Mouse (Mus musculus) frontal cortex, adult 2 months (tissue): ENCODE measurements around the gene Ddah1. TPM values are rescaled to one million over a fixed set of nuclear protein-coding genes. Genes with fewer than 3 reads are reported as not detected.
"Not testable (repeated sequence)": the region's sequence is repeated elsewhere in the genome, so short reads cannot be mapped to it uniquely, and the experiment has no call there.

Experiments used
- DNase-seq, 2 experiments: peaks; one replicate each; pipeline ENCODE4 v3.0.0; 2022; ENCODE audit warnings: low spot score in 1 of 2; ENCODE audit errors: extremely low spot score in 1 of 2
- polyA plus RNA-seq: library from polyadenylated mRNA; depleted of rRNA; stranded (reverse); fragments of >200 nt; gene quantifications from 2 replicates; pipeline ENCODE4 v1.2.3, GENCODE M21; 2012

Gene Ddah1
- polyA plus RNA-seq, 1 experiment: 90.1 TPM

DNA sequence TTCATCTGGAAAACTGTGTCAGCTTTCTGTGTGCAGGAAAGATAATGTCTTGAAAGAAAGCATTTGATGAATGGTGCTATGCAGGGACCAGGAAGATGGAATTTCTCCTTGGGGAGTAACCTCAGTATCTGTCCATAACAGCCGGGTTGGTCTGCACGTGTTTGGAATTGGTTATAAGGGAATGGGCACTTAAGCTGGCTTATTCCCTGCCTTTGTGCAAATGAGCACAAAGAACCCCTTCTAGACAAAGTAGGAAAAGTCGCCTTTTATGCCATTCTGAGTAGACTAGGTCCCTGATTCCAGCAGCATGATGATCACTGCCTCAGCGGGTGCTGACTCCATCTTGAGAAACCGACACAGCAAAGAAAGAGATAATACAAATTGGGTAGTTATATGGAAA, 96.0 kb downstream of the Ddah1 start:
- no peak for DNase-seq

DNA sequence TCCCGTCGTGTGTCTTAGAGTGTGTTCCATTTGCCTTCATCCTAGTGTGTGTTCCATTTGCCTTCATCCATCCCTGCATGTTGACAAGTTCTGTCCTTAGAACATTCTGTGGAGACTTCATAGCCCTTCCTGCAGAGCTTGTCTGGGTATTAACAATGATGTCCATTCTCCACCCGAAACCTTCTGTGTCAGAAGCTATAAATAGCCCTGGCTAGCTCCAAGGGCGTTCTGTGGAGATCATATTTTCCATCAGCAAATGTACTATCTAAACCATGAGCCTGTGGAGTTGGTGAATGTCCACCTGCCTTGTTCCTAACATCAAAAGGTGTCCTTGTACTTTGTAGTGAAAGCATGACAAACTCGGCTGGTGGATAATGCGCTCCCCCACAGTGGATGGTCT, 96.8 kb downstream of the Ddah1 start:
- no peak for DNase-seq

- no peak for DNase-seq
Observed at GRCm38 (mm10) chr3:145858388-145858787, 99.9 kb downstream of the Ddah1 start.

GRCm38 (mm10) chr3:145862521-145862920, 104.0 kb downstream of the Ddah1 start:
- no peak for DNase-seq

- no peak for DNase-seq
Observed at GRCm38 (mm10) chr3:145864033-145864712, 105.7 kb downstream of the Ddah1 start.

- no peak for DNase-seq
Observed at GRCm38 (mm10) chr3:145864713-145865233, 106.3 kb downstream of the Ddah1 start.

DNA sequence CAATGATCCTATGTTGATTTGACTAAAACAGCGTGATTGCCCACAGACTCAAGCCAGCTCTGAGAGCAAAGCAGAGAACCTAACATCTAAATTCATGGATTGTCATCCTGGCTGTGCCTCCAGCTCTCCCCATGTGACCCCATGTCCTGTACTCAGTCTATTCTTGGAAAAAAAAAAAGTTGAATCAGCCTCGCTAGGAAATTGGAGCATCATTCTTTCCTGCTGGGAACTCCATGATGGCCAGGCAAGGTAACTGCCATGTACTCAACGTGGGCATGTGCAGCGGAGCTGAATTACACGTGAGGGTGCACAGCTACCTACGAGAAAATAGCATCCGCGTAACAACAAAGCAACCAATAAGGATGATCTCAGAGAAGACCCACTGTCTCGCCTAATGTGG, 114.2 kb downstream of the Ddah1 start:
- no peak for DNase-seq

- DNase-seq: no peak
Observed at GRCm38 (mm10) chr3:145873271-145873670, 114.8 kb downstream of the Ddah1 start.

DNA sequence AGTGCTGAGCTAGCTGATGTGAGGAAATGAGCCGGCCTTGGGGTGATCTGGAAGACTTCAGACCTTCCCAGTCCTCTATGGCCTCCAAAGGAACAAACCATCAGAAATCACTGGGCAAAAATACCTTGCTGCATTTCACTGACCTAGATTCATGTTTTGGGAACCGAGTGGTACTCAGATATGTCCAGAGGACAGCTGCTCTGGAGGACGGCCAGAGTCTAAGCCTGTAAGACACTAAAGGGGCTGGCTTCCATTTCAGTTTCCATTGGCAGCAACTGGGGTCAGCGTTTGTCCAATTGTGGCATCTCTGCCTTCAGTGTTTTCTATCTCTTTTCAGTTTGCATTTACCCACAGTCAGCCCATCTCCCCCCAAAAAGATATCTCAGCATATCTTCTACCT, 115.7 kb downstream of the Ddah1 start:
- DNase-seq: no peak

GRCm38 (mm10) chr3:145876120-145876519, 117.6 kb downstream of the Ddah1 start:
- DNase-seq: no peak

DNA sequence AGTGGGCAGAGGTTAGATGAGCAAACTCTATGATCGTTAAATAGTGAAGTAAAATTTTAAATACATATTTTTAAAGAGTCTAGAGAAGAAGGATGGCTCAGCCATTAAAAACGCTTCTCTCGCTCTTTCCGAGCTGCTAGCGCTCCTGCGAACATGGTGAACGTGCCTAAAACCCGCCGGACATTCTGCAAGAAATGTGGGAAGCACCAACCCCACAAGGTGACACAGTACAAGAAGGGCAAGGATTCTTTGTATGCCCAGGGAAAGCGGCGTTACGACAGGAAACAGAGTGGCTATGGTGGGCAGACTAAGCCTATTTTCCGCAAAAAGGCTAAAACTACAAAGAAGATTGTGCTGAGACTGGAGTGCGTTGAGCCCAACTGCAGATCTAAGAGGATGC, 120.4 kb downstream of the Ddah1 start:
- not testable (repeated sequence) for DNase-seq

DNA sequence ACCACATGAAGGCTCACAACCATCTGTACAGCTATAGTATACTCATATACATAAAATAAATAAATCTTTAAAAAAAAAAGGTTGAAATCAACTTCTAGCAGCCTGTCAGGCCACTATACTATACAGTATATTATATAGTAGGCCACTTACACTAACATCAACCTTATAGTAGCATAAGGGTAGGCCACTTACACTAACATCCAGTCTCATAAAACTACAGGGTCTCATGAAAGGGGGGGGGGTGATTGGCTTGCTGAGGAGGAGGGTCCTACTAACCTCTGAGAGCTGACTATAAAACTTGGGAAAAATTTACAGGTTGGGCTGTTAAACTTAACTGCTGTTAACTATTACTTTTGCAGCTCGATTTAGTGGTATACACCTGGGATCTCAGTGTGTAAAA, 121.9 kb downstream of the Ddah1 start:
- DNase-seq: no peak

DNA sequence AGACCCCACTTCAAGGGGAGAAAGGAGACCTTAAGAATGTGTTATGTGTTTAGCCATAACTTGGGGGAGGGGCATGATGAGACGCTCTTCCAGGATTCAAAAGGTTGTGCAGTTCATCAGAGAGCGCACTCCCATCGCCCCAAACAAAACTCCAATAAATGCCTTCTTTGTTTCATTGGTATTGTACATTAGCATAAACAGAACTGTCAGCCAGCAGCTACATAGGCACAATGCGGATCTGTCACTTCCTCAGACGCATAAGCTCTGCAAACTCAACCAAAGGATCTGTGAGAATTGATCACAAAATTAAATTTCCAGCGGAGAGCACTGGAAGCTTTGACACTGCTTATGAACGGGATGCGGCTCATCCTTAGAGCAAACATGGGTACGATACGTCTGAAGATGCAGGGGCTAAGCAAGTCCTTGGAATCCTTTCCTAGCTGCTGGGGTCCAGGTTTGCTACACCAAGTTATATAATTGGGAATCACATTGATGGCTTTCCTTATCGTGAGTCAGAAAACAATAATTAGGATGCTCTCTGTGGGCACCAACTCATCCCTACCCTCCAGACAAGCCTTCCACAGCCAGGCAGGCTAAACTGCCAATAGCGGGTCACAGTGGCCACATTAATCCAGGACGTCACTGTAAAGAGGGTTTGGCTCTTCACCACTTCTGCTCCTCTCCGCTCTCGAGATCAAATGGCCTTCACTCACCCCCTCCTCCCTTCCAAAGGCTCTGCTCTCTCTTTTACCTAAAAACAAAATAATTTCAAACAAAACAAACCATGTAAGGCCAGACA, 123.8 kb downstream of the Ddah1 start:
- no peak for DNase-seq

GRCm38 (mm10) chr3:145883233-145883632, 124.8 kb downstream of the Ddah1 start:
- DNase-seq: no peak

DNA sequence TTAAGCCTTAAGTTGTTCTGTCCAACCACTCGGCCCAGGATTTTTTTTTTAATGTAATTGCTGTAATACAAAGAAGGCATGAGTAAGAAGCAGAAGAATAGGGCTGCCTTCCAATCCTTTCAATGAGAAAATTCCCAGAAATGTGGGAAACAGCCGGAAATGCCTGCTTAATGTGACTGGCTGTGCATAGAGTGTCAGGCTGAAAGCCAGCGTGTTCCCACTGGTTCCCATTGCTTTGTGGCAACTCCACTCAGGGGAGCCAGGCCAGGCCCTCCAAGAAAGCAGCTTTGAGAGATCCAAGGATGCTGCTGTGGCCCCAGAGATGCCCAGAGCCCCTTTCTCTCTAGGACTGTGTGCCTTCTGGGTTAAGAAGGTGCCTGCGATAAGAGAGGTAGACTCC, 126.9 kb downstream of the Ddah1 start:
- peak; percentile 20 to 40 for DNase-seq

DNA sequence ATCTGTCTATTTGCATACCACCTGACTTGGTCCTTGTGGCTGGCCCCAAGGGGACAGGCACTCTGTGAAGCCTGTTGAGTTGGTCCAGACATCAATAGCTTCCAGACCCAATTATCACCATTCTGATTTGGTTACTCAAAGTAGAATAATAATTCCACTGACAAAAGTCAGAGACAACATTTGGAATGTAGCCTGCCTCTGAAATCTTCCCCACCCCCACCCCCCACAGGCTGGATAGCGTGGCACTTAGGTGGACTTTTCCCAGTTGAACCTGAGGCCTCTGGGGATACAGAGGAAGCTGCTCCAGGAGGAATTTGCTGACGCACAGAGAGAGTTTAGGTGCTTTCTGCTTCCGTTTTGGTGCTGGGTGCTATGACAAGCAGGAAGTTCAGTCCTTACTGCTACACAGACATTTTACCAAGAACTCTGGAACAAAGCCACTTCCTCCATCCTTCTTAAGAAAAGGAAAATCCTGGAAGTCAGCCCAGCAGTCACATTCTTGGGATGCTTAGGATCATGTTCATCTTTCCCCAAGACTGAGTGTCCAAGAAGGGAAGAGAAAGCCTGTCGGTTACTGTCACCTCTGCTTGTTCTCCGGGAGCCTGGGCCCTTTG, 127.5 kb downstream of the Ddah1 start:
- DNase-seq: no peak

DNA sequence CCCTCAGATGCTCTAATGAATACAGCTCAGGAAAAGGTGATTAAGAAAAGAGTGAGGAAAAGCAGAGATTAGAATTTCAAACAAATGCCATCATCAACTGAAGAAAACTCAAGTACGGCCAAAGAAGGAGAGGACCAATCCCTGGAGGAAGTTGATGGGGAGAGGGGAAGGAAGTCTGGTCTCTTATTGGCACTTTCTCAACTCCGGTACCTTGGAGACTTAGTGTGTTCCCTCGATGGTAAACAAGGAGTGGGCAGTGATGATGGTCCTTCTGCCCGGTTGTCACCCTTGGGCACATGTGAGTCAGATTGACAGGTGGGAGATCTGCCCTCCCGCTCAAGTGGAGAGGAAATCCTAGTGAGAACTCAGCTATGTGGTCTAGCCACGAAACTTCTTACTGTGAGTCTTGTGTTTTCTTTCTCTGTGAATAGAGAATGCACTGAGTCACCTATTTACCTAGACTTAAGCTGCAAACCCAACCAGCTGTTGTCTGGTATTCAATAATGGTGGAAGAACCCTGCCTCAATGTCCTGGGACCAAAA, 129.0 kb downstream of the Ddah1 start:
- no peak for DNase-seq

GRCm38 (mm10) chr3:145890346-145891132, 132.1 kb downstream of the Ddah1 start:
- DNase-seq: peak; percentile 44

- DNase-seq: no peak
Observed at GRCm38 (mm10) chr3:145892451-145892850, 134.0 kb downstream of the Ddah1 start.

DNA sequence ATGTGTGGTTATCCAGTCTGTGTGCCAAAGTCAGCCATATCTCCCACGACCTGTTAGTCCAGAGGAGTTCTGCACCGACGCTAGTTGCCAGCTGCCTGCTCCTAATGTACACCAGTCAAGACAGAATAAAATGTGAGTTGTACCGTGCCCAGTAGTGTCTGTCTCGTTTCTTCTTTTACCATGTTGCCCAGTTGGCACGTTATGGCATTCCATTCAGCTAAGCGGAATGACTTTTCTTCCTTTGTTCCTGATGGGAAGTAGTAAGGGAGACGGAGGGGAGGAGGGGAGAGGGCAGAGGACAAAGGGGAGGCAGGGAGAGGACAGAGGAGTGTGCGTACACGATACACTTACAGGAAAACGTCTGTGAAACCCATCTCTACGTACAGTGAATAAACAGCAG, 135.7 kb downstream of the Ddah1 start:
- no peak for DNase-seq
